Mouse (Mus musculus) olfactory bulb, adult 2 months (tissue): Measurements from ENCODE around the gene 1700024P04Rik.

Experiments
- CTCF ChIP-seq: fragments of 200-500 bp; IDR thresholded peaks from 2 replicates; pipeline ENCODE4 v1.5.1; 2012; ENCODE audit warnings: low read depth, mild to moderate bottlenecking, low read length, moderate library complexity; ENCODE audit not compliant: insufficient read depth
- POLR2A ChIP-seq: fragments of 200-500 bp; IDR thresholded peaks from 2 replicates; pipeline ENCODE4 v1.6.1; 2012; ENCODE audit warnings: mild to moderate bottlenecking, low read depth, low read length, moderate library complexity; ENCODE audit not compliant: insufficient read depth

DNA sequence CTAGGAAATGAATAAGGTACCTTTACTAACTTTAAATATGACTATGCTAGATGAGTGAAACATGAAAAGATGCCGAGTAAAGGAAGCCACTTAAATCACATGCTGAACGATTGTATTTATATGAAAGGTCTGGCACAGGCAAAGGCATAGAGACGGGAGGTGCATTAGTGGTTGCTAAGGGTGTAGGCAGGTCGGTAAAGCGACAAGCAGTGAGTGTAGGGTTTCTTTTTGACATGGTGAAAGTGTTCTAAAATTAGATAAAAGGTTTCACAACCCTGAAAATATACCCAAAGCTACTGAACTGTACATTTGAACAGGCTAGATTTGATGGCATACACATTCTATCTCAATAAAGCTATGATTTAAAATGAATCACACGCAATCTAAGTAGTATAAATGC is 47.3 kb downstream of the 1700024P04Rik start:
- no peak for TF ChIP-seq CTCF
- TF ChIP-seq POLR2A = no peak
